Mouse (Mus musculus): ENCODE data around the gene Senp3. TPM values are rescaled to one million over a fixed set of nuclear protein-coding genes. Genes with fewer than 3 reads are reported as not detected.
"Not testable (repeated sequence)": the region's sequence is repeated elsewhere in the genome, so short reads cannot be mapped to it uniquely, and the experiment has no call there.

Senp3 gene
- polyA plus RNA-seq (2012; ENCODE audit: insufficient read depth, insufficient read length, low replicate concordance, missing spikeins), result not detected in 2 replicates

DNA sequence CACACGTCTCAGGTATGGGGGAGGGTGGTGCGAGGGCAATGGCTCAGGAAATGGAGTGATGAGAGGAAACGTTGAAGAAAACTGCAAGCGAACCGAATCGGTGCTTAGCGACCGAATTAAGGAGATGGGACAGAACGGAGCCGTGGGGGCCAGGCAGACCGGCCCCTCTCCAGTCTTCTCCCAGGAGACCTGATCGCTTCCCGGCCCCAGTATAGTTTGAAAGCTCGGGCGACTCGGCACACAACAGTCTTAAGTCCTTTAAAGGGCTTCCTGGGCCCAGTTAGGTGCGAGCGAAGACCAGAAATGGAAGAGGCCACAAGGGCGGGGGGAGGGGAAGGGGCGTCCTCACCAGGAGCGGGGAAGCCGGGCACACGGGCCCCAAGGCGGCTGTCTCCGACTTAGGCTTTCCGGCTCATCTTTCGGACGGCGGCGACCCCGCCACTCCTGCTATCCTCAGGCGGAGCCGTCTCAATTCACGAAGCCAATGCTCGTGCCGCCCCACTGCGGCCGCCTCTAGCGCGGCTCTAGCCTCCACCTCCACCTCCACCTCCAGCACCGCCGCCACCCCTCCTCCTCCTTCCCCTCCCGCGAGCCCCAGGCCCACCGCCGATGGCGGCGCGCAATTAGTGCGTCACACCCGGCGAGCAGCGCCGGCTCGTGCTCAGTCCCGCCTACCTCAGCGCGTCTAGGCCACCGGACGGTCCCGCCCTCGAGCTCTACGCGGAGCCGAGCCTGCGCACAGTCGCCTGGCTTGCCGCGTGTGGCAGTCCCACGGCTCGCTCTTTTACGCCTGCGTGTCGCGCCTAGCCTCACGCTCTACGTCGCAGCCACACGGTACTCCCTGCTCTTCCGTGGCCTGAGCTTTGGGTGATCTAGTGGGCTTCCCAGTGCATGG is at the start of gene Senp3:
Gene Senp3, minus strand, starts transcription at position 771 of the 895 bp plus-strand sequence.
- Histone ChIP-seq H3K4me1 (ENCODE audit: control insufficient read depth, insufficient read depth, low read length) (peaks cover 27% of the 10 kb centered on the region), H3K4me3 (ENCODE audit: insufficient read depth, low read depth, low read length) (peak within 1 kb of the TSS; percentile 73), H3K27ac (ENCODE audit: insufficient read depth, low read depth, low read length) (peak within 1 kb of the TSS; percentile 52)
- under 1% methylated on average over 80 of the region's 80 CpGs for WGBS
- TF ChIP-seq CTCF (IDR thresholded peaks at IDR 0.05; ENCODE audit: insufficient read depth, low read depth, low read length) (no peak), POLR2A (IDR thresholded peaks at IDR 0.05; ENCODE audit: insufficient read depth, low read depth, low read length) (peak; percentile 88)

DNA sequence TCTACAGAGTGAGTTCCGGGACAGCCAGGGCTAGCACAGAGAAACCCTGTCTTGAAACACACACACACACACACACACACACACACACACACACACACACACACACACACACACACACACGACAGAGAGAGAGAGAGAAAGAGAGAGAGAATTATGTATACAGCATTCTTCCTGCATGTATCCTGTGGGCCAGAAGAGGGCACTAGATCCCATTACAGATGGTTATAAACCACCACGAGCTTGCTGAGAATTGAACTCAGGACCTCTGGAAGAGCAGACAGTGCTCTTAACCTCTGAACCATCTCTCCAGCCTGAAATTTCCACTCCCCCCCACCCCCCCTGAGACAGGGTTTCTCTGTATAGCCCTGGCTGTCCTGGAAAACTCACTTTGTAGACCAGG is 49.5 kb upstream of the Senp3 start:
- H3K27ac ChIP-seq (ENCODE audit: insufficient read depth, low read depth, low read length); H3K4me3 ChIP-seq (ENCODE audit: insufficient read depth, low read depth, low read length); H3K4me1 ChIP-seq (ENCODE audit: control insufficient read depth, insufficient read depth, low read length): not testable (repeated sequence)
- 90% methylated on average over 2 of the region's 3 CpGs for WGBS

DNA sequence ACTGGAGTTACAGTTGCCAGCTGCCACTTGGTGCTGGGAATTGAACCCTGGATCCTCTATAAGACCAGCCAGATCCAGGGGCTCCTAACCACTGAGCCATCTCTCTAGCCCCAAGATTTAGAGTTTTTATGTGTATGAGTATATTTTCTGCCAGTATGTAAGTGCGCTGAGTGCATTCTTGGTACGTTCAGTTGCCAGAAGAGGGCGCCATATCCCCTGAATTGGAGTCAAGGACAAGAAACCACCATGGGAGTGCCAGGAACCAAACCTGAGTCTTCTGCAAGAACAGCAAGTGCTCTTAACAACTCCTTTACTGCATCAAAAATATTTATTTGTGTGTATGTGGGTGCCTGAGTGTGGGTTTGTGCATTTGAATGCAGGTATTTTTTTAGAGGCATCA is 47.2 kb upstream of the Senp3 start:
- H3K27ac ChIP-seq (ENCODE audit: insufficient read depth, low read depth, low read length), result no peak overlapping the region
- WGBS, result 32% methylated on average over 3 of the region's 3 CpGs
- H3K4me1 ChIP-seq (ENCODE audit: control insufficient read depth, insufficient read depth, low read length), result no peaks in the 10 kb centered on the region
- TF ChIP-seq POLR2A (IDR thresholded peaks at IDR 0.05; ENCODE audit: insufficient read depth, low read depth, low read length) (no peak), CTCF (IDR thresholded peaks at IDR 0.05; ENCODE audit: insufficient read depth, low read depth, low read length) (no peak)
- no peak overlapping the region for H3K4me3 ChIP-seq (ENCODE audit: insufficient read depth, low read depth, low read length)

DNA sequence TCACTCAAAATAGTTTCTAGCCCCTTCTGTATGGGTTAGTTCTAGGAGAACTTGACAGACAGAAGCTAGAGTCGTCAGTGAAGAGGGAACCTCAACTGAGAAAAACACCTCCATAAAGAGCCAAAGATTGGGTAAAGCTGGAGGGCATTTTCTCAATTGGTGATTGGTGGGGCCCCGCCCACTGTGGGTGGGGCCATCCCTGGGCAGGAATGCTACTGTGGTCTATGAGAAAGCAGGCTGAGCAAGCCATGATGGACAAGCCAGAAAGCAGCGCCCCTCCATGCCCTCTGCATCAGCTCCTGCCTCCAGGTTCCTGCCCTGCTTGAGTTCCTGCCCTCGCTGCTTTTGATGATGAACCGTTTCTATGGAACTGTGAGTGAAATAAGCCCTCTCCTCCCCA is 44.1 kb upstream of the Senp3 start:
- TF ChIP-seq POLR2A (IDR thresholded peaks at IDR 0.05; ENCODE audit: insufficient read depth, low read depth, low read length) (no peak), CTCF (IDR thresholded peaks at IDR 0.05; ENCODE audit: insufficient read depth, low read depth, low read length) (no peak)
- no peak overlapping the region for H3K4me3 ChIP-seq (ENCODE audit: insufficient read depth, low read depth, low read length)
- no peaks in the 10 kb centered on the region for H3K4me1 ChIP-seq (ENCODE audit: control insufficient read depth, insufficient read depth, low read length)
- 48% methylated on average over 5 of the region's 5 CpGs for WGBS
- no peak overlapping the region for H3K27ac ChIP-seq (ENCODE audit: insufficient read depth, low read depth, low read length)

DNA sequence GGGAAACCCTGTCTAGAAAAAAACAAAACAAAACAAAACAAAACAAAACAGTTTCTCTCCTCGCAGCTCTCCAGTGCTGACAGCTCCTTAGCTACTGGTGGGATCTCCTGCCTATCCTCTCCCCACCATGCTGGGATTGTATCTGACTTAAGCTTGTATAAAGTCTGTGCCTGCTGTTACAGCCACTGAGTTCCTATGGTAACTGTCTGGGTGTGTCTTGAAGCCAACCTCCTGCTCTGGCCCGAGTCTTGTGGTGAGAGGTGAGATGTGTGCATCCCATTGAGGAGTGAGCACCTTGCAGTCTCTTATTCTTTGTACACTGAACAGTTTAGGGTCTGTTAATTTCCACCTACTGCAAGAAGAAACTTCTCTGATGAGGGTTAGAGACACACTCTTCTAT is 41.2 kb upstream of the Senp3 start:
- H3K4me3 ChIP-seq (ENCODE audit: insufficient read depth, low read depth, low read length), result no peak overlapping the region
- no peak overlapping the region for H3K27ac ChIP-seq (ENCODE audit: insufficient read depth, low read depth, low read length)
- no peak for TF ChIP-seq CTCF (IDR thresholded peaks at IDR 0.05; ENCODE audit: insufficient read depth, low read depth, low read length)
- no peak for TF ChIP-seq POLR2A (IDR thresholded peaks at IDR 0.05; ENCODE audit: insufficient read depth, low read depth, low read length)
- WGBS, result 60% methylated on average over 2 of the region's 2 CpGs
- no peaks in the 10 kb centered on the region for H3K4me1 ChIP-seq (ENCODE audit: control insufficient read depth, insufficient read depth, low read length)

DNA sequence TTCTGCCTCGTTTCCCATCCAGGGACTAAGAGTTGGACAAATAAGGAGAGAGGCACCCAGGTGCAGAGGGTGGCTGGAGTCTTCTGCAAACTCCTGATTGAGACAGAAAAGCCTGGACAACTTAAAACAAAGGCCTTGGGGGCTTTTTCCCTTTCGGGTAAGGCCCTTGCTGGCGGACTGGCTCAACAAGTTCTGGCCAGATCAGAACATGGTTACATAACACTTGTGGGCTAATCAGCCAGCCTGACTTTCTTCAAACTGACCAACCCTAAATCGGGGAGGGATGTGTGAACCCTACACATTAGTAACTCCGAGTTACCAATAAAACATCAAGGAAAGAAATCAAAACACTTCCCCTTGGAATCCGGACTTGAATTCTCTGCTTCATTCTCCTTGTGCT is 39.0 kb upstream of the Senp3 start:
- Histone ChIP-seq H3K4me3 (ENCODE audit: insufficient read depth, low read depth, low read length) (no peak overlapping the region), H3K27ac (ENCODE audit: insufficient read depth, low read depth, low read length) (no peak overlapping the region), H3K4me1 (ENCODE audit: control insufficient read depth, insufficient read depth, low read length) (no peaks in the 10 kb centered on the region)
- 80% methylated on average over 6 of the region's 6 CpGs for WGBS
- no peak for TF ChIP-seq POLR2A (IDR thresholded peaks at IDR 0.05; ENCODE audit: insufficient read depth, low read depth, low read length)
- TF ChIP-seq CTCF (IDR thresholded peaks at IDR 0.05; ENCODE audit: insufficient read depth, low read depth, low read length), result no peak

DNA sequence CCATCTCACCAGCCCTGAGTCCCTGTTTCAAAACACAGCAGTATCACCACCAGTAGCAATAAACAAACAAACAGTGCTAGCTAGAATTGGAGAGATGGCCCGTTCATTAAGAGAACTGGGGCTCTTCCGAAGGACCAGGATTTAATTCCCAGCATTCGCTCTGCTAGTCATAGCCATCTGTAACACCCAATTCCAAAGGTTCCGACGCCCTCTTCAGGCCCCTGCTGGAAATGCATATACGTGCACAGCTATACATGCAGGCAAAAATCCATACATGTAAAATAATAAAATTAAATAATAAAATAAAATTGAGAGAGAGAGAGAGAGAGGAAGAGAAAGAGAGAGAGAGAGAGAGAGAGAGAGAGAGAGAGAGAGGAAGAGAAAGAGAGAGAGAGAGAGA is 37.5 kb upstream of the Senp3 start:
- Histone ChIP-seq H3K4me1 (ENCODE audit: control insufficient read depth, insufficient read depth, low read length) (no peaks in the 10 kb centered on the region), H3K4me3 (ENCODE audit: insufficient read depth, low read depth, low read length) (no peak overlapping the region), H3K27ac (ENCODE audit: insufficient read depth, low read depth, low read length) (no peak overlapping the region)
- no peak for TF ChIP-seq CTCF (IDR thresholded peaks at IDR 0.05; ENCODE audit: insufficient read depth, low read depth, low read length)
- TF ChIP-seq POLR2A (IDR thresholded peaks at IDR 0.05; ENCODE audit: insufficient read depth, low read depth, low read length), result no peak
- 73% methylated on average over 6 of the region's 6 CpGs for WGBS

DNA sequence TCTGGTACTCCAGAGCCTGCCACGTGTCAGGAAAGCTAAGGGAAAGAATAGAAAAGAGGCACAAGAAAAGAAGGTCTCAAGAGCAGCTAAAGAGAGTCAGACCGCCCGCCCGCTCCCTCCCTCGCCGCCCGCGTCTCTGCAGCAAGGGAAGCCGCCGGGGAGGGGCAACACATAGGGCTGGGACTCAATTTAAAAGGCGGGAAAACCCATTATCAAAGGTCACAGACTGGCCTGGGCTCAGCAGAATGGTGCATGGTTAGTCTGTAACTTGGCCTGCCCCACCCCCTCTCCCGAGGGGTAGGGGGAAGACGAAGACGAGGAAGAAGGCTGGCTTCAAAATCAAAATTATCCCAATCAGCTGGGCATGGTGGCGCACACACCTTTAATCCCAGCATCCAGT is 36.8 kb upstream of the Senp3 start:
- WGBS, result 37% methylated on average over 15 of the region's 15 CpGs
- Histone ChIP-seq H3K27ac (ENCODE audit: insufficient read depth, low read depth, low read length) (no peak overlapping the region), H3K4me3 (ENCODE audit: insufficient read depth, low read depth, low read length) (no peak overlapping the region), H3K4me1 (ENCODE audit: control insufficient read depth, insufficient read depth, low read length) (no peaks in the 10 kb centered on the region)
- TF ChIP-seq POLR2A (IDR thresholded peaks at IDR 0.05; ENCODE audit: insufficient read depth, low read depth, low read length) (no peak), CTCF (IDR thresholded peaks at IDR 0.05; ENCODE audit: insufficient read depth, low read depth, low read length) (no peak)

DNA sequence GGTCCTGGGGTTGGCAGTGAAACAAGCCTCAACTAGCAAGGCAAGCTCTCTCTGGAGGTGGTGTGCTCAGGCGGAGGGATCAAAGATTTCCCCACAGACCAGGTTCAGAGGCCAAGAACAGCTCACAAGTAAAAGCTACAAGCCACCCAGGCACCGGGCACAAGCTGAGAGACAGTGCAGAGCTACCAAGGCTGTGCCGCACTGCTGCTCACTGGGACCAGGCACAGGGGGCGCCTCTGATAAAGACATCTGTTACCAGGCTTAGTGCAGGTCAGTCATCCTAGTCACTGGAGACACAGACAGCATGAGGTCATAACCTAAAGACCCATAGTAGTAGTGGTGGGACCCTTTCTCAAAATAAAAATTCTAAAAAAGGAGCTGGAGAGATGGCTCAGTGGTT is 35.1 kb upstream of the Senp3 start:
- Histone ChIP-seq H3K4me3 (ENCODE audit: insufficient read depth, low read depth, low read length) (no peak overlapping the region), H3K4me1 (ENCODE audit: control insufficient read depth, insufficient read depth, low read length) (no peaks in the 10 kb centered on the region), H3K27ac (ENCODE audit: insufficient read depth, low read depth, low read length) (no peak overlapping the region)
- TF ChIP-seq POLR2A (IDR thresholded peaks at IDR 0.05; ENCODE audit: insufficient read depth, low read depth, low read length) (no peak), CTCF (IDR thresholded peaks at IDR 0.05; ENCODE audit: insufficient read depth, low read depth, low read length) (no peak)
- WGBS, result 81% methylated on average over 4 of the region's 4 CpGs
